Comparison of ENCODE assay signal across 27 mouse cellular contexts in genomic region chrX:48429100-48429499, GRCm38 (mm10). TPM values are rescaled to one million over a fixed set of nuclear protein-coding genes. Genes with fewer than 3 reads are reported as not detected.
DNase-seq lines count a peak whose midpoint lies in the region; ATAC-seq and TF ChIP-seq lines count a peak whose summit lies in the region.
"Had no signal": no experiment of that assay in that cellular context is flagged by ENCODE, and none has a peak within 500 bp of the region (broad histone marks: within the 10 kb centered on the region; RNA-seq: fewer than 3 reads in every experiment).

No protein-coding gene starts in this region.

- H3K4me1 ChIP-seq in heart, embryonic 16.5 days (ENCODE audit: control insufficient read depth, insufficient read depth, low read length), result peaks cover 36% of the 10 kb centered on the region
- H3K4me1 ChIP-seq in ES-E14 (ENCODE audit: control insufficient read depth in 2 of 2, insufficient read depth in 2 of 2, low read length in 2 of 2, poor library complexity in 1 of 2), result peaks cover 1 to 13% of the 10 kb centered on the region in 2 experiments; a peak in 2 of 4 replicates
- H3K4me1 ChIP-seq: hindbrain, embryonic 12.5 days; neural tube, embryonic 12.5 days had no signal

- peak overlapping the region; percentile 48; the same call in 1 of the 2 replicates for H3K27ac ChIP-seq in heart, embryonic 16.5 days (ENCODE audit: low read length)
- no peak overlapping the region for H3K27ac ChIP-seq in ES-E14 (ENCODE audit: insufficient read depth, low read depth, low read length, poor library complexity, severe bottlenecking)
- H3K27ac ChIP-seq: embryonic facial prominence, embryonic 12.5 days; forebrain, embryonic 10.5 days; hindbrain, embryonic 12.5 days; hindbrain, postnatal 0 days; limb, embryonic 10.5 days; limb, embryonic 15.5 days; neural tube, embryonic 12.5 days had no signal

- H3K36me3 ChIP-seq in heart, embryonic 16.5 days (ENCODE audit: control insufficient read depth, insufficient read depth), result no peaks in the 10 kb centered on the region
- no peaks in the 10 kb centered on the region for H3K36me3 ChIP-seq in ES-E14 (ENCODE audit: control insufficient read depth, insufficient read depth, low read length, poor library complexity, severe bottlenecking)
- H3K36me3 ChIP-seq: embryonic facial prominence, embryonic 12.5 days; forebrain, embryonic 10.5 days; hindbrain, embryonic 12.5 days; limb, embryonic 10.5 days; limb, embryonic 15.5 days; liver, embryonic 13.5 days; neural tube, embryonic 12.5 days had no signal

- H3K4me2 ChIP-seq in heart, embryonic 16.5 days (ENCODE audit: low read depth, low read length), result no peak overlapping the region
- H3K4me2 ChIP-seq: embryonic facial prominence, embryonic 12.5 days; hindbrain, embryonic 12.5 days; limb, embryonic 15.5 days; liver, embryonic 13.5 days; midbrain, embryonic 11.5 days; neural tube, embryonic 12.5 days had no signal

- in situ Hi-C loops in ES-E14 (cut with MboI; ENCODE audit: low sequenced_read_pairs in 2 of 2, unreplicated experiment in 2 of 2), result no loop called here

- H3K27me3 ChIP-seq in heart, embryonic 16.5 days (ENCODE audit: control insufficient read depth, insufficient read depth, low read length), result no peaks in the 10 kb centered on the region
- H3K27me3 ChIP-seq: embryonic facial prominence, embryonic 12.5 days; hindbrain, embryonic 12.5 days; limb, embryonic 15.5 days; liver, embryonic 13.5 days; neural tube, embryonic 12.5 days had no signal

- H3K4me3 ChIP-seq in heart, embryonic 16.5 days (ENCODE audit: low read length), result no peak overlapping the region
- no peak overlapping the region for H3K4me3 ChIP-seq in ES-E14 (ENCODE audit: insufficient read depth in 1 of 2, low read depth in 1 of 2, low read length in 2 of 2, poor library complexity in 1 of 2, severe bottlenecking in 1 of 2)
- H3K4me3 ChIP-seq: embryonic facial prominence, embryonic 12.5 days; forebrain, embryonic 10.5 days; hindbrain, embryonic 12.5 days; limb, embryonic 10.5 days; limb, embryonic 15.5 days; liver, embryonic 13.5 days; neural tube, embryonic 12.5 days had no signal

- intact Hi-C loops in gastrocnemius, postnatal 14 days (cut with DNase I; ENCODE audit: low total_unique reads), result loop anchor here (5.0 kb wide), 1 partner anchor 33 kb away; the partner anchor contains the start of gene Elf4

- no peaks in the 10 kb centered on the region for H3K9me3 ChIP-seq in heart, embryonic 16.5 days (replicated peaks; ENCODE audit: control insufficient read depth, low read length)
- no peaks in the 10 kb centered on the region for H3K9me3 ChIP-seq in ES-E14 (ENCODE audit: control insufficient read depth, insufficient read depth, low read depth, low read length)
- H3K9me3 ChIP-seq: embryonic facial prominence, embryonic 12.5 days; forebrain, embryonic 10.5 days; hindbrain, embryonic 12.5 days; limb, embryonic 10.5 days; limb, embryonic 15.5 days; liver, embryonic 13.5 days; neural tube, embryonic 12.5 days had no signal

- H3K9ac ChIP-seq in heart, embryonic 16.5 days (ENCODE audit: low read length), result no peak overlapping the region
- H3K9ac ChIP-seq in ES-E14 (ENCODE audit: insufficient read depth, low read depth, low read length, poor library complexity, severe bottlenecking), result no peak overlapping the region
- H3K9ac ChIP-seq: embryonic facial prominence, embryonic 12.5 days; forebrain, postnatal 0 days; hindbrain, embryonic 12.5 days; limb, embryonic 15.5 days; liver, embryonic 13.5 days; neural tube, embryonic 12.5 days had no signal

- ATAC-seq in heart, embryonic 16.5 days (replicated peaks; ENCODE audit: extremely low read depth, insufficient read depth, low FRiP score), result no peak
- ATAC-seq in megakaryocyte progenitor cell, adult 5-6 weeks (replicated peaks; ENCODE audit: poor library complexity), result no peak
- ATAC-seq: forebrain, postnatal 0 days; hindbrain, postnatal 0 days; intestine, postnatal 0 days; midbrain, embryonic 16.5 days had no signal

- no peak for DNase-seq in heart, adult 9 months (ENCODE audit: low spot score in 2 of 2)
- DNase-seq in 416B (ENCODE audit: low read depth) (peak; percentile 70), ES-E14 (ENCODE audit: low read depth, low spot score) (no peak)
- DNase-seq in induced T-regulatory cell, adult 2 months (ENCODE audit: low read depth), result peak; percentile 62
- no peak for DNase-seq in gastrocnemius, postnatal 14 days
- DNase-seq: adrenal gland, postnatal 25 days; cerebellum, adult 9-10 months; embryo, embryonic 11 days; forebrain, postnatal 0 days; gastrocnemius, postnatal 10 days; heart, postnatal 36 days; layer of hippocampus, adult 9-11 months; liver, embryonic 13.5 days; lung, postnatal 14 days; right cerebral cortex, adult 18-20 months had no signal

TF ChIP-seq in ES-E14, 5 proteins besides CTCF, POLR2A, EP300 and RAD21:
- 0 out of 2 replicates have a peak, but pooled peaks have one; percentile 20 for TF ChIP-seq ZNF384 (IDR thresholded peaks at IDR 0.05; ENCODE audit: low read depth, low read length)
- no peak for TF ChIP-seq HCFC1 (IDR thresholded peaks at IDR 0.05; ENCODE audit: borderline replicate concordance, insufficient read depth, low read length)

RNA-seq across cellular contexts. Expression of gene Elf4, which starts 33.8 kb away (rescaled TPM):
- polyA plus RNA-seq in heart, embryonic 16.5 days (2015; fragmentation: Nextera tagmentation; extraction: Ambion mirVana), result 10.0 and 10.1 TPM in 2 replicates
- 1.9 and 2.7 TPM in 2 replicates for total RNA-seq in ES-E14 (2012; rRNA removed)
- total RNA-seq in megakaryocyte progenitor cell, adult 5-6 weeks (2015), result 54.9 and 57.2 TPM in 2 replicates
- 12.7 and 13.2 TPM in 2 replicates for total RNA-seq in megakaryocyte progenitor cell, adult 5-6 weeks (2017)
- total RNA-seq in gastrocnemius, postnatal 14 days (2021), result 1 to 10 TPM; 3.9 to 4.7 TPM

Comparison
In these comparisons a context has a peak if more than half of its experiments do, and no peak if none do; other contexts are left out.
1. DNase-seq: peak in 416B (single experiment) and induced T-regulatory cell, adult 2 months (single experiment); none in heart, adult 9 months (0 of 2), ES-E14 (single experiment) and gastrocnemius, postnatal 14 days (single experiment).